Mouse (Mus musculus): ENCODE measurements around the gene Mettl26.

- TF ChIP-seq POLR2A (IDR thresholded peaks at IDR 0.05; ENCODE audit: borderline replicate concordance, extremely low read depth, low read depth, low read length) (no peak), CTCF (IDR thresholded peaks at IDR 0.05; ENCODE audit: insufficient read depth, low read length) (no peak)
Measured at GRCm38 (mm10) chr17:25834595-25835222, 40.2 kb upstream of the Mettl26 start.

Measured in lung, adult 2 months (tissue).